Mouse (Mus musculus): Measurements from ENCODE around the gene Dazap1. TPM values are rescaled to one million over a fixed set of nuclear protein-coding genes. Genes with fewer than 3 reads are reported as not detected.
A peak's percentile ranks its signal among the peaks of the same experiment; 100 is the strongest.

Dazap1 gene
- polyA plus RNA-seq, 1 experiment from 2014 or later = 49.3 TPM

DNA sequence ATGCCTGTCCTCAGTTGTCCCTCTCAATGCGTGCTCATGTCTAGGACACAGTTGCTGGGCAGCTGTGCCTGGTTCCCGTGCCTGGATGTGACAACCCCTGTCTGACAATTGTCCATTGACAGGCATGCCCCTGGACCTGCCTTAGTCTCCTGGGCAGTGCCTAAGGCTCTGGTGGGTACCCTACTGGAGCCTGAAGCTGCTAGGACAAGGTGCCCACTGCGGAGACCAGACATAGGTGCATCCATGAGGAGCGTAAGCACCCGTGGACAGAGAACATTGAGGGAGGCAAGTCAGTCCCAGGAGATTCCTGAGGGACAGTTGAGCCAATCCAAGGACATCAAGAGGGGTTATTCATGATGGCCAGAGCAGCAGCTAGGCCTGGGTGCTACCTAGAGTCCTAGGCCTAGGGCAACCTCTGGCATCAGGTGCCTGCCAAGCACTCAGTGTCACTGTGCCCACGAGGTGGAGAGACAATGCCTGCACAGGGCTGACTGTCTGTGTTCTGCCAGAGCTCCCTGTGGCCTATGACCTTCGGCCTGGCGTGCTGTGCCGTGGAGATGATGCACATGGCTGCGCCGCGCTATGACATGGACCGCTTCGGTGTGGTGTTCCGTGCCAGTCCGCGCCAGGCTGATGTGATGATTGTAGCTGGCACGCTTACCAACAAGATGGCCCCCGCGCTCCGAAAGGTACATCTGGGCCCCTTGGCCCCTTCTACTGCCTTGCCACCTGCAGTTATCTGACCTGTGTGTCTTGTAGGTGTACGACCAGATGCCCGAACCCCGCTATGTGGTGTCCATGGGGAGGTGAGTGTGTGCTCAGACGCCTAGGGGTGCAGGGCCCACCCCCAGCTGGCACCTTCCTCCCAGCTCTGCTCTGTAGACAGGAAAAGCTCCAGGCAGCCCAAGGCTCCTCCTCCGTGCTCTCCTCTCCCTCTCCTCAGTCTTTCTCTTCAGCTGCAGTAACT, 6.7 kb upstream of the Dazap1 start:
- no peak overlapping the region for H3K4me3 ChIP-seq (ENCODE audit: low read depth, low read length)
- no peak overlapping the region for H3K9ac ChIP-seq
- no peak overlapping the region for H3K4me2 ChIP-seq
- TF ChIP-seq CTCF (IDR thresholded peaks at IDR 0.05; ENCODE audit: low read depth) = no peak
- DNase-seq (no peak), ATAC-seq (ENCODE audit: insufficient read depth) (no peak)
- H3K9me3 ChIP-seq (ENCODE audit: low read depth, low read length) = no peaks in the 10 kb centered on the region
- 93% methylated on average over 26 of the region's 26 CpGs for WGBS
- no peaks in the 10 kb centered on the region for H3K27me3 ChIP-seq (ENCODE audit: insufficient read depth, low read length)
- H3K36me3 ChIP-seq (ENCODE audit: insufficient read depth) = peaks cover 59% of the 10 kb centered on the region
- peaks cover 4% of the 10 kb centered on the region; the same call in 1 of the 2 replicates for H3K4me1 ChIP-seq (ENCODE audit: insufficient read depth)
- no peak overlapping the region for H3K27ac ChIP-seq (ENCODE audit: low read depth)

DNA sequence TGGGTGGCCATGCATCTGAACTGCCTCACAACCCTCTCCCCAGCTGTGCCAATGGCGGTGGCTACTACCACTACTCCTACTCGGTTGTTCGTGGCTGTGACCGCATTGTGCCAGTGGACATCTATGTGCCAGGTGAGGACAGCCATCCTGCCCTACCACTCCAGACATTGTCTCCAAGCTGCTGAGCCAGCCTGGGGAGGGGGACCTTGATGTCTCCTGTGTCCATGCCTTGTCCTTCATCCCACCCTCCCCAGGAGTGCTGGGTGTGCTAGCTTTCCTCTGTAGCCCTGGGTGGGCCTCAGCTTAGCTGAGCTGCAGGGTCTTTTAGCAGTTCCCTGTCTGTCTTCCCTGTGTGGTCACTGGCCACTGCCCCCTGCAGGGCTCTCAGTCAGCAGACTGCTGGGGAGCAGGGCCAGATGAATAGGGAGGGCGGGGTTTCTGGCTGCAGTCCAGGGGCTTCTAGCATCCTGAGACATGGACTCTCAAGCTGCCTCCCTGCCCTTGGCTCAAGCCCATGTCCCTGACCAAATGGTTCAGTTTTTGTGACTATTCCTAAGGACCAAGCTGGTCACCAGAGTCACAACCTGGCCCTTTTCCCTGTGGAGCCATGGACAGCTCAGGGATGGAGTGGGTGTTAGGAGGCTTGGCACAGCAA, 5.3 kb upstream of the Dazap1 start:
- Histone ChIP-seq H3K4me3 (ENCODE audit: low read depth, low read length) (no peak overlapping the region), H3K9ac (no peak overlapping the region), H3K9me3 (ENCODE audit: low read depth, low read length) (no peaks in the 10 kb centered on the region), H3K36me3 (ENCODE audit: insufficient read depth) (peaks cover 59% of the 10 kb centered on the region), H3K4me2 (no peak overlapping the region), H3K27me3 (ENCODE audit: insufficient read depth, low read length) (no peaks in the 10 kb centered on the region), H3K27ac (ENCODE audit: low read depth) (no peak overlapping the region), H3K4me1 (ENCODE audit: insufficient read depth) (peaks cover 7% of the 10 kb centered on the region; the same call in 1 of the 2 replicates)
- TF ChIP-seq CTCF (IDR thresholded peaks at IDR 0.05; ENCODE audit: low read depth) = peak; percentile 22; the same call in 1 of the 2 replicates
- ATAC-seq (ENCODE audit: insufficient read depth) (no peak), DNase-seq (peak; percentile 54)
- WGBS = 84% methylated on average over 5 of the region's 5 CpGs

DNA sequence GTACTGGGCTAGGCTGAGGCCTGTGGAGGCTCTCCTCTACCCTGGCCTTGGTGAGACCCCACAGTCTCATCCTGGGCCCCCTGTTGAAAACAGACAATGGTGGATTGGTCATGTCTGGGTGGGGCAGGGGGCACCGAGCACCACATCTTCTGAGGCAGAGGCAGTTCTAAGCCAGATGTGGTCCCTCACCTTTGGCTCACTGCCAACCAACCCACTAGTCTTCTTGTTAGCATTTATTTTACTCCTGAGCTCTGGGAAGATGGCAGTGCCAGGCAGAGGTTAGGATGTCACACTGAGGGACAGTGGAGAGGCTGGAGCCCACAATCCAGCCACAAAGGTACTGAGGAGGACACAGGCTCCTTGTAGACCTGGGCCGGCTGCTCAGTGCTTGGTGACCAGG, 3.4 kb upstream of the Dazap1 start:
- H3K36me3 ChIP-seq (ENCODE audit: insufficient read depth) = peaks cover 59% of the 10 kb centered on the region

DNA sequence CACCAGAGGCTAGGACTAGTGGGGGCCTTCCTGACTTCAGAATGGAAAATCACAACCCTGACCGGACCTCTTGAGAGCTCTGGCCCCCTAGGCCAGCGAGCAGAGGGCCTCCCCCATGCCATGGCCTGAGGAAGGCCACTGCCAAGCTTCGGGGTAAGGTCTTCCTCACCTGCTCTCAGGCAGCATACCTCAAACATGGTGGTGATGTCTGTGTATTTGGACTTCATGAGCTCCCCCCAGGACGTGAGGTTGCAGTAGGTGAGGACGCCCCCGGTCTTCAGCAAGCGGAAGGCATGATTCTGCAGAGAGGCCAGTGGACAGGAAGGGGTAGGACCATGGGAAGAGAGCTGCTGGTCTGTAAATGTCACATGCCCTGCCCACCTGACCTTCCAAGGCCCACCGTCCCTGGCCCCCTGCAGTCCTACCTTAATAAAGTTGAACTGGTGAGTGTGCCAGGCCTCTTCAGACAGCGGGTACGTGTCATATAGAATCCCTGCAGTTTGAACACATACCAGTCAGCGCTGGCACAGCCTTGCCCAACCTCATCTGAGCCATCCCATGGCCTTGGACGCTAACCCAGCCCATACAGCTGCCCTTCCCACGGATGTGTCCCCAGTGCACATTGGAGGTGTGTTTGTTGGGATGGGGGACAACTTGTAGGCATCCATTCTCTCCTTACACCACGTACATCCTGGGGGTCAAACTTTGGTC, 2.4 kb upstream of the Dazap1 start:
- Histone ChIP-seq H3K4me2 (peak overlapping the region; percentile 97; the same call in 1 of the 2 replicates), H3K4me1 (ENCODE audit: insufficient read depth) (peaks cover 11% of the 10 kb centered on the region), H3K27ac (ENCODE audit: low read depth) (no peak overlapping the region), H3K9me3 (ENCODE audit: low read depth, low read length) (no peaks in the 10 kb centered on the region), H3K27me3 (ENCODE audit: insufficient read depth, low read length) (no peaks in the 10 kb centered on the region), H3K4me3 (ENCODE audit: low read depth, low read length) (peak overlapping the region; percentile 43; the same call in 1 of the 2 replicates), H3K36me3 (ENCODE audit: insufficient read depth) (peaks cover 52% of the 10 kb centered on the region), H3K9ac (peak overlapping the region; percentile 55; the same call in 1 of the 2 replicates)
- DNase-seq (no peak), ATAC-seq (ENCODE audit: insufficient read depth) (no peak)
- 88% methylated on average over 14 of the region's 14 CpGs for WGBS
- TF ChIP-seq CTCF (IDR thresholded peaks at IDR 0.05; ENCODE audit: low read depth) = no peak

More for the DNA sequence above, 3.4 kb upstream of the Dazap1 start:
- Histone ChIP-seq H3K9me3 (ENCODE audit: low read depth, low read length) (no peaks in the 10 kb centered on the region), H3K27me3 (ENCODE audit: insufficient read depth, low read length) (no peaks in the 10 kb centered on the region), H3K4me1 (ENCODE audit: insufficient read depth) (peaks cover 11% of the 10 kb centered on the region), H3K9ac (no peak overlapping the region), H3K27ac (ENCODE audit: low read depth) (no peak overlapping the region), H3K4me2 (no peak overlapping the region), H3K4me3 (ENCODE audit: low read depth, low read length) (no peak overlapping the region)
- no peak for DNase-seq
- no peak for ATAC-seq (ENCODE audit: insufficient read depth)
- no peak for TF ChIP-seq CTCF (IDR thresholded peaks at IDR 0.05; ENCODE audit: low read depth)
- 68% methylated on average over 2 of the region's 2 CpGs for WGBS

DNA sequence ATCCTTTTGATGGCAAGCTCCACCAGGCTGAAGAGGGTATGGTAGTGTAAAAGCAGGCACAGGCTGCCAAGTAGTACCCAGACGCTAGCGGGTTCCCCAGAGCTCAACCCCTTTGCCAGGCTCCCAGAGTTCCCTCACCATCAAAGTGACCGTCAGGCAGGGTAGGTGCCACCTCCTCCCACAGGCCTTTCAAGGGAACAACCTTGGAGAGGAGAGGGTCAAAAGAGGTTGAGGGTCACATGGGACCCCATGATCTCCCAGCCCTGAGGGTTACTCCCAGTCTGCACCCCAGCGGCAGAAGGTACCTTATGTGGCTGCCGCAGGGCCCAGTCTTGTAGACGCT, 1.9 kb upstream of the Dazap1 start:
- DNase-seq = no peak
- Histone ChIP-seq H3K4me1 (ENCODE audit: insufficient read depth) (peaks cover 11% of the 10 kb centered on the region), H3K27me3 (ENCODE audit: insufficient read depth, low read length) (no peaks in the 10 kb centered on the region), H3K9me3 (ENCODE audit: low read depth, low read length) (no peaks in the 10 kb centered on the region), H3K9ac (peak overlapping the region; percentile 55), H3K4me2 (peak overlapping the region; percentile 97), H3K4me3 (ENCODE audit: low read depth, low read length) (peak overlapping the region; percentile 43), H3K36me3 (ENCODE audit: insufficient read depth) (peaks cover 47% of the 10 kb centered on the region), H3K27ac (ENCODE audit: low read depth) (no peak overlapping the region)
- ATAC-seq (ENCODE audit: insufficient read depth) = no peak
- 76% methylated on average over 6 of the region's 6 CpGs for WGBS
- TF ChIP-seq CTCF (IDR thresholded peaks at IDR 0.05; ENCODE audit: low read depth) = no peak

DNA sequence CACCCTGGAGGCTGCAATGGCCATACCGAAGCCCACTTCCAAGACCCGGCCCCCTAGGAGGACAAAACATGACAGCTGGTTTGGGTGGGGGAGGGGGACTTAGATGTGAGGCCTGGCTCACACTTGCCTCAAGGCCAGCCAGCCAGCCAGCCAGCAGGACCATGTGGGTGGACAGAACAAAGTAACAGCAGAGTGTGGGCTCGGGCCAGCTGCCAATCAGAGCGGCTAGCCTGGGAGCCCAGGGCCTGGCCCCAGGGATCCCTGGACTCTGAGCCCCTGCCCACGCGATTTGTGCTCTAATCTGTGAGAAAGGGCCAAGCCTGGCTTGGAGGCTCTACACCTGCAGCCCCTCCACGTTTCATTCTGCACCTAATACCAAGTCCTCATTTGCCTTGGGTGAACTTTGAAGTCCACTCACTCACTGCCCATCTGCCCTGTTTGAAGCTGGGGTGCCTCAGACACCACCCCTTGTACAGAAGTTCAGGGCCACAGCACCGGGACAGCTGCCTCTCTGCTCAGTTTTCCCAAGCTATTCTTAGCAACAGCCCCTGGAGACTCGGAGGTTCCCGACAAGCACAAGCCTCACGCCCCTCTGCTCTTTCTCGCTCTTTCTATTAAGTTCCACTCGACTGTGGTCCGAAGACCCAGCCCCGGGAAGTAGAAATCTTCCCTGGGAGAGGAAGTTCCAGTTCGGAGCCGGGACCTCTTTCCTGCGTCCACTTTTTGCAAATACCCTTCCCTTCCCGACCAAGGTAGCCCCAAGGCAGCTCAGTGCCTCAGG, 1.2 kb upstream of the Dazap1 start:
- 5% methylated on average over 19 of the region's 19 CpGs for WGBS
- H3K4me2 ChIP-seq = peak overlapping the region; percentile 97
- no peaks in the 10 kb centered on the region for H3K27me3 ChIP-seq (ENCODE audit: insufficient read depth, low read length)
- peak overlapping the region; percentile 43 for H3K4me3 ChIP-seq (ENCODE audit: low read depth, low read length)
- no peak for TF ChIP-seq CTCF (IDR thresholded peaks at IDR 0.05; ENCODE audit: low read depth)
- ATAC-seq (ENCODE audit: insufficient read depth) (no peak), DNase-seq (peak; percentile 50)
- H3K9me3 ChIP-seq (ENCODE audit: low read depth, low read length) = no peaks in the 10 kb centered on the region
- peaks cover 40% of the 10 kb centered on the region for H3K36me3 ChIP-seq (ENCODE audit: insufficient read depth)
- peak overlapping the region; percentile 55 for H3K9ac ChIP-seq
- H3K4me1 ChIP-seq (ENCODE audit: insufficient read depth) = peaks cover 11% of the 10 kb centered on the region
- H3K27ac ChIP-seq (ENCODE audit: low read depth) = peak overlapping the region; percentile 92
